Mouse (Mus musculus) kidney, embryonic 16.5 days (tissue): ENCODE data around the gene Hes7. TPM values are rescaled to one million over a fixed set of nuclear protein-coding genes. Genes with fewer than 3 reads are reported as not detected.

Source experiments
- ATAC-seq: fragments of 200-750 bp; cut with Nextera tagmentation; 2 replicates; pipeline ENCODE4 v1.8.0; 2017; ENCODE audit warnings: moderate TSS enrichment; ENCODE audit not compliant: low FRiP score, low TSS enrichment
- H3K27ac ChIP-seq: fragments of 300-500 bp; sonication (generic); 2 replicates; pipeline ENCODE4 v1.5.1; 2014; ENCODE audit warnings: low read length
- H3K27me3 ChIP-seq: fragments of 300-500 bp; sonication (generic); 2 replicates; pipeline ENCODE4 v1.6.1; 2014; ENCODE audit warnings: low read length, control low read depth, mixed read lengths; ENCODE audit not compliant: insufficient read depth
- H3K36me3 ChIP-seq: fragments of 300-500 bp; sonication (generic); 2 replicates; pipeline ENCODE4 v1.6.1; 2014; ENCODE audit warnings: low read length, control low read depth, mixed read lengths; ENCODE audit not compliant: insufficient read depth
- H3K4me1 ChIP-seq: fragments of 300-500 bp; sonication (generic); 2 replicates; pipeline ENCODE4 v1.6.1; 2014; ENCODE audit warnings: low read length, control low read depth, mixed read lengths; ENCODE audit not compliant: insufficient read depth
- H3K4me2 ChIP-seq: fragments of 300-500 bp; sonication (generic); replicated peaks from 2 replicates; pipeline ENCODE4 v1.6.1; 2014; ENCODE audit warnings: low read depth, low read length
- H3K4me3 ChIP-seq: fragments of 300-500 bp; sonication (generic); 2 replicates; pipeline ENCODE4 v1.5.1; 2014; ENCODE audit warnings: mild to moderate bottlenecking, low read length
- H3K9ac ChIP-seq: fragments of 300-500 bp; sonication (generic); replicated peaks from 2 replicates; pipeline ENCODE4 v1.6.1; 2014; ENCODE audit warnings: low read length
- H3K9me3 ChIP-seq: fragments of 300-500 bp; sonication (generic); 2 replicates; pipeline ENCODE4 v1.6.1; 2016; ENCODE audit warnings: low read length, control low read depth
- WGBS: fragments of 180-500 bp; shearing (Covaris S2); extraction: QIAGEN DNeasy Blood & Tissue Kit; methylation state at CpG from one replicate; pipeline ENCODE4 v1.1.7; 2014; 5-methylcytosine and 5-hydroxymethylcytosine counted together
- polyA plus RNA-seq: library from polyadenylated mRNA; unstranded; fragments of >200 nt; fragmentation: Nextera tagmentation; extraction: Ambion mirVana; gene quantifications from 2 replicates; pipeline ENCODE4 v1.2.1, GENCODE M21; 2015

Gene Hes7
- polyA plus RNA-seq, 1 experiment from 2014 or later = 0.39 TPM

DNA sequence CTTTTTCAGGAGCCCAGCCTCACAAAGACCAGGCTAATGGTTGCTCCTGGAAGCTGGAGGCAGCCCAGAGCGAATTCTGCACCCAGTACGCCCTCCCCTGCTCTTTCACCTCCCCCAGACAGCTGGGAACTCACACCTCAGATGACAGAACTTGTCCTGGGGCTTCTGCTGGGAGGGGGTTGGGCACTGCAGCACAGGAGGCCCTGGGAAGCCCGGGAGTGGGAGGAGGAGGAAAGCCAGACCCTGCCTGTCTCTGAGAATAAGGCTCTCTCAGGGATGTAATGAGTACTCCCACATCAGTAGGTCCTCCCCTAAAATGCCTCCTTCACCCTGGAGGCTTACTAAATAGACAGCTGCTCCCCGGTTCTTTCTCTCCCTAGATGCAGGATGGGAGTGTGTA, 33.1 kb upstream of the Hes7 start:
- Histone ChIP-seq H3K4me3 (no peak overlapping the region), H3K9ac (peak overlapping the region; percentile 13; the same call in 1 of the 2 replicates), H3K4me2 (no peak overlapping the region), H3K36me3 (peaks cover 14% of the 10 kb centered on the region; the same call in 1 of the 2 replicates), H3K9me3 (no peaks in the 10 kb centered on the region), H3K27me3 (no peaks in the 10 kb centered on the region), H3K27ac (peak overlapping the region; percentile 97), H3K4me1 (peaks cover 37% of the 10 kb centered on the region)
- 16% methylated on average over 4 of the region's 4 CpGs for WGBS
- ATAC-seq = peak; percentile 69

DNA sequence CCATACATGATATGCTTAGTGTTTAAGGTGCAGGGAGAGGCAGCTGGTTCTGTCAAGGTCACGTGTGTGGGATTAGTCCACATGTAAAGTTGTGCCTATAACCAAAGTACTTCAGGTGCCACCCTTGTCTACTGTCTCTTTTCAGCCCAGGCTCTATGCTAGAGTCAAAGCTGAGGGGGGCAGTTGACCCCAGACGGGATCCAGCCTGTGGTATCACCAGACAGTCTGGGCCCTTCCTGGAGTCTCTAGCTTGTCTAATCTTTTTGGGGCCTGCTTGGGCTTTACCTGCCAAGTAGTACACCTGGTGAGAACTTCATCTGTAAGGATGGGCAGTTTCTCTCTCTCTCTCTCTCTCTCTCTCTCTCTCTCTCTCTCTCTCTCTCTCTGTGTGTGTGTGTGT, 32.6 kb upstream of the Hes7 start:
- peaks cover 37% of the 10 kb centered on the region for H3K4me1 ChIP-seq
- peak overlapping the region; percentile 97 for H3K27ac ChIP-seq
- peak; percentile 29 for ATAC-seq
- H3K4me3 ChIP-seq = no peak overlapping the region
- no peaks in the 10 kb centered on the region for H3K9me3 ChIP-seq
- 54% methylated on average over 2 of the region's 2 CpGs for WGBS
- no peak overlapping the region for H3K4me2 ChIP-seq
- H3K9ac ChIP-seq = peak overlapping the region; percentile 99; the same call in 1 of the 2 replicates
- peaks cover 16% of the 10 kb centered on the region; the same call in 1 of the 2 replicates for H3K36me3 ChIP-seq
- no peaks in the 10 kb centered on the region for H3K27me3 ChIP-seq

- ATAC-seq = peak; percentile 72
- Histone ChIP-seq H3K4me3 (peak within 1 kb of the TSS; percentile 100), H3K27me3 (no peaks in the 10 kb centered on the region), H3K36me3 (peaks cover 18% of the 10 kb centered on the region; the same call in 1 of the 2 replicates), H3K9me3 (no peaks in the 10 kb centered on the region), H3K27ac (peak within 1 kb of the TSS; percentile 97), H3K4me2 (peak within 1 kb of the TSS; percentile 72), H3K9ac (peak within 1 kb of the TSS; percentile 99), H3K4me1 (peaks cover 37% of the 10 kb centered on the region)
- WGBS = under 1% methylated on average over 60 of the region's 67 CpGs
These were observed 31.9 kb upstream of the Hes7 start, which contains the start of gene Vamp2 for GRCm38 (mm10) chr11:69088103-69088855. TSS of gene Vamp2 (plus strand) at chr11:69088490.

GRCm38 (mm10) chr11:69088856-69089615, 31.2 kb upstream of the Hes7 start:
- peaks cover 18% of the 10 kb centered on the region; the same call in 1 of the 2 replicates for H3K36me3 ChIP-seq
- peak overlapping the region; percentile 97 for H3K27ac ChIP-seq
- peak overlapping the region; percentile 99 for H3K9ac ChIP-seq
- peaks cover 37% of the 10 kb centered on the region for H3K4me1 ChIP-seq
- H3K4me2 ChIP-seq = peak overlapping the region; percentile 72
- ATAC-seq = peak; percentile 29; the same call in 1 of the 2 replicates
- no peaks in the 10 kb centered on the region for H3K9me3 ChIP-seq
- H3K4me3 ChIP-seq = peak overlapping the region; percentile 100
- 11% methylated on average over 25 of the region's 25 CpGs for WGBS
- no peaks in the 10 kb centered on the region for H3K27me3 ChIP-seq

DNA sequence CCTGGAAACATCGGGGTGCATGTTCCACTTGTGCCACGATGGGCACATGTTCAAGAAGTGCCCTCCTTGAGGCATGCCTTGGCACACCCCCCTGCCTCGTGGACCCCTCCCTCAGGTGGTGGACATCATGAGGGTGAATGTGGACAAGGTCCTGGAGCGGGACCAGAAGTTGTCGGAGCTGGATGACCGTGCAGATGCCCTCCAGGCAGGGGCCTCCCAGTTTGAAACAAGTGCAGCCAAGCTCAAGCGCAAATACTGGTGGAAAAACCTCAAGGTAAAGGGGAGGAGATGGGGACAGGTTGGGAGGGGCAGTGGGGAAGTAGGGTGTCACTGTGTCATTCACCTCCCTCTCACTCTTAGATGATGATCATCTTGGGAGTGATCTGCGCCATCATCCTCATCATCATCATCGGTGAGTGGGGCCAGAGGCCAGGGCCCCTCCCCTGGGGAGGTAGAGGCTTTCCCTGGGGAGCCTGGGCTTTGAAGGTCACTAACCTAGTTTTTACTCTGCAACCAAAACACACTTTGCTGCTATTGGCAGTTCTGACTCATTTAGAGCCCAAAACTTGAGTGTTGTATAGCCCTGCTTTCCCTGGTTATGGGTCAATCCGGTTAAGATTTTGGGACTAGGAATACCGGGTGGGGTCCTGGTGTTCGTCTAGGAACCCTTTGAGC, 30.5 kb upstream of the Hes7 start:
- Histone ChIP-seq H3K4me3 (peak overlapping the region; percentile 100), H3K4me1 (peaks cover 41% of the 10 kb centered on the region)

DNA sequence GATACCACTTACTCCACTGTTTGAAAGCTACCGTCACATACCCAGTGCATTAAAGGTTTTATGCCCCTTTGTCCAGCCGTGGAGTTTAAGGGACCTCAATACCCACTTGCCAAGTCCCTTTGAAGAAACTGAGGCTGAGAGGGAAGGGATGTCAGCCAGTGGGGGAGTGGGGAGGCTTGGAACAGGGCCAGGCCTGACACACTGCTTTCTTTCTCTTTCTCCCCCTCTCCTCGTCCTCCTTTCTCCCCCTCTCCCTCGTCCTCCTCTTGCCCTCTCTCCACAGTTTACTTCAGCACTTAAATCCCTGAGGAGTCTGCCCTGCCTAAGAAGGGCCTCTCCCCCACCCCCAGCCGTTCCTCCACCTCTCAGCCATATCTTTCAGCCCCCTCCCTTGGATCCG, 29.8 kb upstream of the Hes7 start:
- H3K27ac ChIP-seq = 0 out of 2 replicates have a peak overlapping the region, but pooled peaks have one; percentile 3
- H3K9ac ChIP-seq = peak overlapping the region; percentile 19; the same call in 1 of the 2 replicates
- H3K4me1 ChIP-seq = peaks cover 41% of the 10 kb centered on the region
- H3K27me3 ChIP-seq = no peaks in the 10 kb centered on the region
- WGBS = 63% methylated on average over 6 of the region's 6 CpGs
- no peak for ATAC-seq
- H3K36me3 ChIP-seq = peaks cover 18% of the 10 kb centered on the region; the same call in 1 of the 2 replicates
- H3K9me3 ChIP-seq = no peaks in the 10 kb centered on the region
- 0 out of 2 replicates have a peak overlapping the region, but pooled peaks have one; percentile 9 for H3K4me3 ChIP-seq
- peak overlapping the region; percentile 72 for H3K4me2 ChIP-seq

More for the DNA sequence above, 30.5 kb upstream of the Hes7 start:
- Histone ChIP-seq H3K9me3 (no peaks in the 10 kb centered on the region), H3K9ac (peak overlapping the region; percentile 99), H3K4me2 (peak overlapping the region; percentile 72), H3K36me3 (peaks cover 18% of the 10 kb centered on the region; the same call in 1 of the 2 replicates), H3K27ac (0 out of 2 replicates have a peak overlapping the region, but pooled peaks have one; percentile 3), H3K27me3 (no peaks in the 10 kb centered on the region)
- ATAC-seq = no peak
- 77% methylated on average over 12 of the region's 12 CpGs for WGBS

GRCm38 (mm10) chr11:69091566-69092385, 28.4 kb upstream of the Hes7 start:
- no peak overlapping the region for H3K4me2 ChIP-seq
- H3K4me1 ChIP-seq = peaks cover 47% of the 10 kb centered on the region
- no peak overlapping the region for H3K9ac ChIP-seq
- H3K36me3 ChIP-seq = peaks cover 18% of the 10 kb centered on the region; the same call in 1 of the 2 replicates
- H3K4me3 ChIP-seq = no peak overlapping the region
- no peak overlapping the region for H3K27ac ChIP-seq
- 69% methylated on average over 7 of the region's 7 CpGs for WGBS
- no peaks in the 10 kb centered on the region for H3K27me3 ChIP-seq
- no peak for ATAC-seq
- no peaks in the 10 kb centered on the region for H3K9me3 ChIP-seq

GRCm38 (mm10) chr11:69092386-69092751, 27.8 kb upstream of the Hes7 start:
- 5% methylated on average over 3 of the region's 3 CpGs for WGBS

More at GRCm38 (mm10) chr11:69092386-69092751, 27.8 kb upstream of the Hes7 start:
- Histone ChIP-seq H3K4me3 (no peak overlapping the region), H3K27ac (no peak overlapping the region), H3K4me2 (no peak overlapping the region), H3K9ac (no peak overlapping the region), H3K27me3 (no peaks in the 10 kb centered on the region), H3K4me1 (peaks cover 45% of the 10 kb centered on the region), H3K9me3 (no peaks in the 10 kb centered on the region), H3K36me3 (peaks cover 18% of the 10 kb centered on the region; the same call in 1 of the 2 replicates)
- no peak for ATAC-seq
